In the genomic region with DNA sequence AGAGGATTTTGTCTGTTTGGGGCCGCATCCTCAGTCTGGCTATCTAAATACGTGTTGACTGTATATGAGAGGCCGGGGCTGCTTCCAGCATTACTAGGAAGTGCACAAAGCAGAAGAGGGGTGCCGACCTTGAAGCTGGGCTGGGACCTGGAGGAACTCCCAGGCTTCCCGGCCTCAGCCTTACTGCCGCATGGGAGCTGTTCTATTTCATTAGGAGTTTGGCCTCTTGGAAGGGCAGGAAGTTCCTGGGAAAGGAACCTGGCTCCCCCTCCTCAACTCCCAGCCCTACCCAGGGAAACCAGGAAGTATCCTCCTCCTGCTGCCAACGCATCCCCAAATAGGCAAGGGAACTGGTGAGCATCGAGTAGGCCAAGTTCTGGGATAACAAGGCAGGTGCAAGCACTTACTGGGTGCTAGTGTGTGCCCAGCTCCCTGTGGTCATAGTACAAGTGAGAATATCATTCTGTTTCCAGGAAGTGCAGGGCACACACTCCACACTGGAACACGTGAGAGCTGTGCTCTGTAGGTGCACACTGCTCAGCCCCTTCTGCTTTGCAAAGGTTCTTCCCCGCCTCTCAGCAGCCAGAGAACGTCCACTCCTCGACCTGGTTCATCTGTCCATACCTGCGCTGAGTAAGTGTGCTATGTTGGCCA, we compare ENCODE assay signal across 18 mouse cellular contexts.
"Had no signal": no experiment of that assay in that cellular context is flagged by ENCODE, and none has a peak within 500 bp of the region (broad histone marks: within the 10 kb centered on the region; RNA-seq: fewer than 3 reads in every experiment).

No protein-coding gene starts in this region.

- H3K9me3 ChIP-seq: midbrain, embryonic 12.5 days; neural tube, embryonic 13.5 days; stomach, embryonic 15.5 days had no signal

- H3K27me3 ChIP-seq: midbrain, embryonic 12.5 days; neural tube, embryonic 13.5 days; stomach, embryonic 15.5 days had no signal

- H3K27ac ChIP-seq: kidney, postnatal 0 days; layer of hippocampus, adult 2 months; liver, embryonic 14.5 days; midbrain, embryonic 12.5 days; neural tube, embryonic 13.5 days; stomach, embryonic 15.5 days had no signal

- DNase-seq: kidney, adult 2 months; layer of hippocampus, adult 9-11 months; lung, adult 18-20 months; lung, postnatal 14 days; retina, postnatal 1 day; right cerebral cortex, postnatal 25 days; spleen, adult 18-20 months; thymus, postnatal 25 days had no signal

- H3K4me3 ChIP-seq: layer of hippocampus, adult 2 months; midbrain, embryonic 12.5 days; myocyte; neural tube, embryonic 13.5 days; stomach, embryonic 15.5 days had no signal

- H3K4me2 ChIP-seq: liver, embryonic 11.5 days; midbrain, embryonic 12.5 days; neural tube, embryonic 13.5 days; stomach, embryonic 15.5 days had no signal

- H3K36me3 ChIP-seq: midbrain, embryonic 12.5 days; neural tube, embryonic 13.5 days; stomach, embryonic 15.5 days had no signal

- H3K4me1 ChIP-seq: neural tube, embryonic 13.5 days; stomach, embryonic 15.5 days had no signal

- H3K9ac ChIP-seq: liver, embryonic 14.5 days; midbrain, embryonic 12.5 days; neural tube, embryonic 13.5 days; stomach, embryonic 15.5 days had no signal

- ATAC-seq: intestine, postnatal 0 days; midbrain, embryonic 16.5 days had no signal
